Mouse (Mus musculus) mature B cell (primary cell): ENCODE data around the gene Arhgef25.
"Not testable (repeated sequence)": the region's sequence is repeated elsewhere in the genome, so short reads cannot be mapped to it uniquely, and the experiment has no call there.

Experiments used
- in situ Hi-C: fragments of 300-500 bp; cut with MboI; formaldehyde crosslinking; loops from 2 replicates; pipeline ENCODE4 v1.14.3; 2019

The Arhgef25 gene

GRCm38 (mm10) chr10:127166404-127166715 lies 23.5 kb downstream of the Arhgef25 start:
- in situ Hi-C loops: no loop called here

- in situ Hi-C loops: no loop called here
Measured at GRCm38 (mm10) chr10:127165654-127166403, 24.1 kb downstream of the Arhgef25 start.

GRCm38 (mm10) chr10:127165354-127165653 lies 24.6 kb downstream of the Arhgef25 start:
- in situ Hi-C loops: no loop called here

GRCm38 (mm10) chr10:127164631-127165353 lies 25.1 kb downstream of the Arhgef25 start, which contains the start of gene B4galnt1:
Gene B4galnt1, plus strand, starts transcription at chr10:127165225.
- in situ Hi-C loops: no loop called here

- in situ Hi-C loops: no loop called here
Measured at GRCm38 (mm10) chr10:127164190-127164589, 25.7 kb downstream of the Arhgef25 start.

GRCm38 (mm10) chr10:127162771-127163261 lies 27.1 kb downstream of the Arhgef25 start:
- in situ Hi-C loops: not testable (repeated sequence)

GRCm38 (mm10) chr10:127160728-127161127 lies 29.2 kb downstream of the Arhgef25 start:
- in situ Hi-C loops: no loop called here

GRCm38 (mm10) chr10:127160081-127160480 lies 29.8 kb downstream of the Arhgef25 start:
- in situ Hi-C loops: no loop called here

GRCm38 (mm10) chr10:127158471-127158870 lies 31.4 kb downstream of the Arhgef25 start:
- in situ Hi-C loops: no loop called here

GRCm38 (mm10) chr10:127156511-127156910 lies 33.4 kb downstream of the Arhgef25 start:
- in situ Hi-C loops: no loop called here

GRCm38 (mm10) chr10:127156089-127156488 lies 33.8 kb downstream of the Arhgef25 start:
- in situ Hi-C loops: no loop called here

GRCm38 (mm10) chr10:127154652-127155051 lies 35.2 kb downstream of the Arhgef25 start:
- in situ Hi-C loops: no loop called here

GRCm38 (mm10) chr10:127154241-127154640 lies 35.6 kb downstream of the Arhgef25 start:
- in situ Hi-C loops: no loop called here

GRCm38 (mm10) chr10:127153323-127153722 lies 36.6 kb downstream of the Arhgef25 start:
- in situ Hi-C loops: no loop called here

GRCm38 (mm10) chr10:127152556-127152955 lies 37.3 kb downstream of the Arhgef25 start:
- in situ Hi-C loops: not testable (repeated sequence)

GRCm38 (mm10) chr10:127151233-127151632 lies 38.6 kb downstream of the Arhgef25 start:
- in situ Hi-C loops: not testable (repeated sequence)

GRCm38 (mm10) chr10:127150471-127150872 lies 39.4 kb downstream of the Arhgef25 start:
- in situ Hi-C loops: no loop called here

- in situ Hi-C loops: no loop called here
Measured at GRCm38 (mm10) chr10:127147135-127147534, 42.7 kb downstream of the Arhgef25 start.

GRCm38 (mm10) chr10:127145303-127145702 lies 44.6 kb downstream of the Arhgef25 start:
- in situ Hi-C loops: no loop called here

GRCm38 (mm10) chr10:127144536-127144935 lies 45.3 kb downstream of the Arhgef25 start:
- in situ Hi-C loops: no loop called here

- in situ Hi-C loops: no loop called here
Measured at GRCm38 (mm10) chr10:127143228-127143627, 46.7 kb downstream of the Arhgef25 start.

- in situ Hi-C loops: no loop called here
Measured at GRCm38 (mm10) chr10:127141500-127141899, 48.4 kb downstream of the Arhgef25 start.

- in situ Hi-C loops: no loop called here
Measured at GRCm38 (mm10) chr10:127140971-127141370, 48.9 kb downstream of the Arhgef25 start.
